ENCODE assay signal across 16 mouse cellular contexts in genomic region chr11:8639007-8639718, GRCm38 (mm10). TPM values are rescaled to one million over a fixed set of nuclear protein-coding genes. Genes with fewer than 3 reads are reported as not detected.
A peak's percentile ranks its signal among the peaks of the same experiment; 100 is the strongest.
DNase-seq lines count a peak whose midpoint lies in the region; ATAC-seq and TF ChIP-seq lines count a peak whose summit lies in the region.
"Had no signal": no experiment of that assay in that cellular context is flagged by ENCODE, and none has a peak within 500 bp of the region (broad histone marks: within the 10 kb centered on the region; RNA-seq: fewer than 3 reads in every experiment).

No protein-coding gene starts in this region.

- no peak for ATAC-seq in heart, embryonic 11.5 days (replicated peaks; ENCODE audit: insufficient number of reproducible peaks, low FRiP score, low TSS enrichment)
- no peak for ATAC-seq in frontal cortex, adult (ENCODE audit: low TSS enrichment)
- ATAC-seq: midbrain, embryonic 13.5 days had no signal

- no peaks in the 10 kb centered on the region for H3K9me3 ChIP-seq in heart, embryonic 11.5 days (replicated peaks; ENCODE audit: control insufficient read depth, low read length)
- H3K9me3 ChIP-seq: hindbrain, embryonic 10.5 days; midbrain, embryonic 13.5 days; neural tube, embryonic 12.5 days had no signal

- no peaks in the 10 kb centered on the region for H3K36me3 ChIP-seq in heart, embryonic 11.5 days (ENCODE audit: control insufficient read depth, insufficient read depth, low read length)
- H3K36me3 ChIP-seq: hindbrain, embryonic 10.5 days; midbrain, embryonic 13.5 days; neural tube, embryonic 12.5 days had no signal

- no peak for DNase-seq in heart, adult 8-10 months (ENCODE audit: low spot score)
- DNase-seq in layer of hippocampus, adult 2 months (ENCODE audit: low spot score in 2 of 2): no peak
- DNase-seq in layer of hippocampus, postnatal 36 days: no peak
- peak; percentile 60 for DNase-seq in adrenal gland, postnatal 14 days
- DNase-seq in heart, postnatal 10 days: peak; percentile 59 to 65
- DNase-seq in urinary bladder, postnatal 4 days (ENCODE audit: low spot score in 2 of 2): no peak
- DNase-seq: kidney, adult 9 months; lung, postnatal 36 days; thymus, adult 2 months had no signal

- no peak overlapping the region for H3K4me3 ChIP-seq in heart, embryonic 11.5 days (ENCODE audit: low read depth, low read length)
- H3K4me3 ChIP-seq in layer of hippocampus, adult 2 months: no peak overlapping the region
- H3K4me3 ChIP-seq: erythroblast, embryonic 14.5 days; hindbrain, embryonic 10.5 days; midbrain, embryonic 13.5 days; neural tube, embryonic 12.5 days had no signal

- peak overlapping the region; percentile 22 for H3K27ac ChIP-seq in heart, embryonic 11.5 days (ENCODE audit: low read depth, low read length)
- peak overlapping the region; percentile 57 for H3K27ac ChIP-seq in layer of hippocampus, adult 2 months
- H3K27ac ChIP-seq: hindbrain, embryonic 10.5 days; midbrain, embryonic 13.5 days; neural tube, embryonic 12.5 days had no signal

- TF ChIP-seq CTCF in layer of hippocampus, adult 2 months (conservative IDR thresholded peaks at IDR 0.05): no peak

- no peaks in the 10 kb centered on the region for H3K27me3 ChIP-seq in heart, embryonic 11.5 days (ENCODE audit: control insufficient read depth, insufficient read depth, low read length)
- H3K27me3 ChIP-seq: midbrain, embryonic 13.5 days; neural tube, embryonic 12.5 days had no signal

- H3K9ac ChIP-seq in heart, embryonic 11.5 days (ENCODE audit: low read depth, low read length): no peak overlapping the region
- H3K9ac ChIP-seq: midbrain, embryonic 13.5 days; neural tube, embryonic 12.5 days had no signal

- H3K4me2 ChIP-seq in heart, embryonic 11.5 days: no peak overlapping the region
- H3K4me2 ChIP-seq: liver, embryonic 11.5 days; midbrain, embryonic 13.5 days; neural tube, embryonic 12.5 days had no signal

- peaks cover 33% of the 10 kb centered on the region for H3K4me1 ChIP-seq in heart, embryonic 11.5 days (ENCODE audit: control insufficient read depth, insufficient read depth, low read length)
- H3K4me1 ChIP-seq: midbrain, embryonic 13.5 days had no signal

- intact Hi-C loops in heart, postnatal 10 days (cut with DNase I): no loop called here

- WGBS in heart, embryonic 11.5 days (ENCODE audit: insufficient replicate concordance): 49% methylated on average over 6 of the region's 6 CpGs

RNA-seq across cellular contexts. Expression of gene Tns3, which starts 25.2 kb away (rescaled TPM):
- 10.1 and 11.0 TPM in 2 replicates for polyA plus RNA-seq in heart, embryonic 11.5 days (2014; fragmentation: Nextera tagmentation; extraction: Ambion mirVana)
- total RNA-seq in heart, adult 8-10 months (2022): 10 to 100 TPM; 22.9 to 25.7 (median 23.7) TPM
- total RNA-seq in layer of hippocampus, adult 2 months (2021): 10 to 100 TPM; 49.2 to 53.1 TPM
- 10 to 100 TPM; 43.4 to 59.0 TPM for total RNA-seq in layer of hippocampus, postnatal 36 days (2021)
- total RNA-seq in adrenal gland, postnatal 14 days (2021): 36.9 and 38.4 TPM in 2 replicates
- total RNA-seq in heart, postnatal 10 days (2021): 10 to 100 TPM; 27.4 to 29.0 TPM

Comparison
In these comparisons a context has a peak if more than half of its experiments do, and no peak if none do; other contexts are left out.
1. DNase-seq: peak in adrenal gland, postnatal 14 days (single experiment) and heart, postnatal 10 days (2 of 2); none in heart, adult 8-10 months (single experiment), layer of hippocampus, adult 2 months (0 of 2), layer of hippocampus, postnatal 36 days (0 of 2) and urinary bladder, postnatal 4 days (0 of 2).